Mouse (Mus musculus) heart, adult 2 months (tissue): Measurements from ENCODE around the gene Zfp507. TPM values are rescaled to one million over a fixed set of nuclear protein-coding genes. Genes with fewer than 3 reads are reported as not detected.

Source experiments
- DNase-seq, 2 experiments: peaks; one replicate each; pipeline ENCODE4 v3.0.0; 2021
- H3K27ac ChIP-seq: fragments of 200-600 bp; 2 replicates; pipeline ENCODE4 v1.8.1; 2022
- H3K27me3 ChIP-seq: fragments of 200-500 bp; 2 replicates; pipeline ENCODE4 v1.6.1; 2012; ENCODE audit warnings: mild to moderate bottlenecking, low read length, inconsistent platforms, mixed read lengths; ENCODE audit not compliant: control insufficient read depth, insufficient read depth
- H3K36me3 ChIP-seq: fragments of 200-500 bp; 2 replicates; pipeline ENCODE4 v1.6.1; 2012; ENCODE audit warnings: low read length, inconsistent platforms; ENCODE audit not compliant: control insufficient read depth, insufficient read depth
- H3K4me1 ChIP-seq: fragments of 200-500 bp; 2 replicates; pipeline ENCODE4 v1.6.1; 2011; ENCODE audit warnings: low read length; ENCODE audit not compliant: control insufficient read depth, insufficient read depth
- H3K4me3 ChIP-seq: fragments of 200-600 bp; 2 replicates; pipeline ENCODE4 v1.8.1; 2022
- H3K79me2 ChIP-seq: fragments of 200-500 bp; replicated peaks from 2 replicates; pipeline ENCODE4 v1.6.1; 2012; ENCODE audit warnings: mild to moderate bottlenecking, inconsistent platforms, low read length, moderate library complexity, mixed read lengths; ENCODE audit not compliant: control insufficient read depth, insufficient read depth
- H3K9ac ChIP-seq: fragments of 200-500 bp; 2 replicates; pipeline ENCODE4 v1.6.1; 2012; ENCODE audit warnings: low read depth, mild to moderate bottlenecking, control low read depth, inconsistent platforms, low read length, mixed read lengths
- CTCF ChIP-seq: fragments of 200-600 bp; IDR thresholded peaks from 2 replicates; pipeline ENCODE4 v1.8.1; 2022; ENCODE audit warnings: antibody characterized with exemption, mild to moderate bottlenecking, moderate library complexity
- EP300 ChIP-seq: fragments of 200-500 bp; IDR thresholded peaks from 2 replicates; pipeline ENCODE4 v1.6.1; 2011; ENCODE audit warnings: low read depth, low read length, control low read depth; ENCODE audit not compliant: insufficient read depth
- POLR2A ChIP-seq: fragments of 200-500 bp; IDR thresholded peaks from 2 replicates; pipeline ENCODE4 v1.6.1; 2011; ENCODE audit warnings: mild to moderate bottlenecking, low read depth, low read length, control low read depth; ENCODE audit not compliant: insufficient read depth
- WGBS: fragments of 180-500 bp; shearing (Covaris S2); methylation state at CpG from one replicate; pipeline ENCODE4 v1.1.7; 2018; 5-methylcytosine and 5-hydroxymethylcytosine counted together
- intact Hi-C: fragments of 180-260 bp; cut with DNase I; formaldehyde crosslinking; loops from one replicate; pipeline ENCODE4 v1.15.1; 2025
- polyA plus RNA-seq: library from polyadenylated mRNA; depleted of rRNA; stranded (reverse); fragments of >200 nt; gene quantifications from 2 replicates; pipeline ENCODE4 v1.2.3, GENCODE M21; 2012
- total RNA-seq, 2 experiments: library from RNA; stranded (reverse); gene quantifications; 2 replicates each; pipeline ENCODE4 v1.2.3; 2021

Gene Zfp507
- total and polyA plus RNA-seq, 3 experiments: 3.7 to 11.2 (median 9.4) TPM

DNA sequence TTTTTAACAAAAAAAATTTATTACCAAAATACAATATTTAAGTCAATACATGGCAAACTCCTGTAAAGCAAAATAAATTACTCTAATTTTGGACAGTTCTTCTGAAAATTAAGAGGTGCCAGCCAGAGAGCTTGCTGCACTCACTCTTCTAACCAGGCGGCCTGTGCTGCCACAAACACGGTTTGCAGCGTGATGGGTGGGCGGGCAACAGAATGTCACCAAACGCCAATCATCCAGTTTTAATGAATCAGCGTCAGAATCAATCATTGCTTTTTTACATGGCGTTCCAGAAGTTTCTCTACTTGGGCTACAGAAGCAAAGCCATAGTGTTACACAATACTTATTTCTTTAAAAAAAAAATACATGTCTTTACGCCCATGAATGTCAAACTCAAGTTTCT lies 30.5 kb downstream of the Zfp507 start:
- no peak overlapping the region for H3K4me3 ChIP-seq
- H3K9ac ChIP-seq: no peak overlapping the region
- no peaks in the 10 kb centered on the region for H3K27me3 ChIP-seq
- no peak for TF ChIP-seq POLR2A
- no peak for TF ChIP-seq EP300
- no peak for TF ChIP-seq CTCF
- no peaks in the 10 kb centered on the region for H3K79me2 ChIP-seq
- no peaks in the 10 kb centered on the region for H3K36me3 ChIP-seq
- no peaks in the 10 kb centered on the region for H3K4me1 ChIP-seq
- no peak for DNase-seq
- intact Hi-C loops: no loop called here
- no peak overlapping the region for H3K27ac ChIP-seq
- WGBS: 96% methylated on average over 8 of the region's 8 CpGs

DNA sequence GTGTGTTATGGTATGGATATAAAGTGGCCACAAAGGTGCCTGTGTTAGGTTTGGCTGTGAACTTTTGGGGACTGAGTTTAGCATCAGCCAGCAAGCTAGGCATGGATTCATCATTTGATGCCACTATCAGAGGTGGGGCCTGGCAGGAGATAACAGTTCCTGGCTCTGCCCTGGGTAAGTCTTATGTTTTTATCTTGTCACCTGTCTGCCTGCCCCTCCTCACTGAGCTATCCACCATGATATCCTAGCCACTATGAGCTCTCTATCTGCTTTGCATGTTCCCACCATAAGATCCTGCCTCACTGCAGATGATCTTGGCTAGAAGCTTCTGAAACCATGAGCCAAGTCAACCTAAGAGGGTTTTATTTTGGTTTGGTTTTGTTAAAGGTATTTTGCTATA lies 31.7 kb downstream of the Zfp507 start:
- Histone ChIP-seq H3K36me3 (no peaks in the 10 kb centered on the region), H3K9ac (no peak overlapping the region), H3K27ac (no peak overlapping the region), H3K79me2 (no peaks in the 10 kb centered on the region), H3K27me3 (no peaks in the 10 kb centered on the region), H3K4me3 (no peak overlapping the region), H3K4me1 (no peaks in the 10 kb centered on the region)
- intact Hi-C loops: no loop called here
- no peak for DNase-seq
- TF ChIP-seq EP300: no peak
- no peak for TF ChIP-seq POLR2A
- TF ChIP-seq CTCF: no peak

GRCm38 (mm10) chr7:35770122-35770521 lies 32.7 kb downstream of the Zfp507 start:
- intact Hi-C loops: no loop called here
- Histone ChIP-seq H3K9ac (no peak overlapping the region), H3K79me2 (no peaks in the 10 kb centered on the region), H3K27me3 (no peaks in the 10 kb centered on the region), H3K4me3 (no peak overlapping the region), H3K36me3 (no peaks in the 10 kb centered on the region), H3K4me1 (no peaks in the 10 kb centered on the region), H3K27ac (no peak overlapping the region)
- no peak for DNase-seq
- WGBS: 71% methylated on average over 7 of the region's 7 CpGs
- TF ChIP-seq CTCF (no peak), EP300 (no peak), POLR2A (no peak)

DNA sequence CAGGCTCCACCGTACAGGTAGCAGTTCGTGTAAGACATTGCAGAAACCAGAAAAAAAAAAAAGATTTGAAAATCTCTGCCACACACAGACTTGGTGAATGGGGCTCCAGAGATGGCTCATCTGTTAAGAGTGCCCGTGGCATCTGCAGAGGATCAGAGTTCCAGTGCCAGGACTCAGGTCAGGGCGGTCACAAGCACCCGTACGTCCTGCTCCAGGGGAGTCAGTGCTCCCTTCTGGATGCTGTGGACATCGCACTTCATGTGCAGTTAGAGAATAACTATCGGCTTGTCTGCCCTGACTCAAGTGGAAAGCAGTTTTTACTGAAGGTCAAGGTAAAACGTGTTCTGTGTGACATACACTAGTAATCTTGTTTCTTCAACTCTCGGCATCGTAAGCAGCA lies 38.3 kb downstream of the Zfp507 start:
- no peaks in the 10 kb centered on the region for H3K36me3 ChIP-seq
- no peak for DNase-seq
- 84% methylated on average over 11 of the region's 11 CpGs for WGBS
- TF ChIP-seq CTCF (no peak), POLR2A (no peak), EP300 (no peak)
- no peaks in the 10 kb centered on the region for H3K79me2 ChIP-seq
- no peak overlapping the region for H3K4me3 ChIP-seq
- no peaks in the 10 kb centered on the region for H3K4me1 ChIP-seq
- intact Hi-C loops: no loop called here
- no peak overlapping the region for H3K27ac ChIP-seq
- H3K9ac ChIP-seq: no peak overlapping the region
- no peaks in the 10 kb centered on the region for H3K27me3 ChIP-seq

- Histone ChIP-seq H3K79me2 (no peaks in the 10 kb centered on the region), H3K27me3 (no peaks in the 10 kb centered on the region; the same call in 1 of the 2 replicates), H3K4me1 (no peaks in the 10 kb centered on the region), H3K27ac (no peak overlapping the region), H3K36me3 (no peaks in the 10 kb centered on the region), H3K9ac (no peak overlapping the region), H3K4me3 (no peak overlapping the region)
- 59% methylated on average over 5 of the region's 5 CpGs for WGBS
- DNase-seq: no peak
- intact Hi-C loops: no loop called here
- TF ChIP-seq POLR2A (no peak), CTCF (no peak), EP300 (no peak)
Measured at GRCm38 (mm10) chr7:35761801-35762200, 41.0 kb downstream of the Zfp507 start.

GRCm38 (mm10) chr7:35759602-35760001 lies 43.2 kb downstream of the Zfp507 start:
- Histone ChIP-seq H3K27me3 (no peaks in the 10 kb centered on the region; the same call in 1 of the 2 replicates), H3K36me3 (no peaks in the 10 kb centered on the region), H3K27ac (no peak overlapping the region), H3K4me3 (no peak overlapping the region), H3K9ac (no peak overlapping the region), H3K4me1 (no peaks in the 10 kb centered on the region), H3K79me2 (no peaks in the 10 kb centered on the region)
- 23% methylated on average over 2 of the region's 2 CpGs for WGBS
- intact Hi-C loops: loop anchor here (5.0 kb wide), 2 partner anchors 43 to 72 kb away; partner anchors contain the start of gene Zfp507
- DNase-seq: no peak
- TF ChIP-seq POLR2A: no peak
- peak; percentile 65 for TF ChIP-seq CTCF
